Mouse (Mus musculus): ENCODE measurements at regions not wholly inside any gene's neighbourhood (a gene's known extent, or its start where the extent isn't known, plus 50 kb on each side); places are given as distances from the start of the nearest gene placed in this dataset.

GRCm38 (mm10) chr17:16798316-16798715, 265.6 kb upstream of the Zfp960 start (continued):
- TF ChIP-seq GABPA (IDR thresholded peaks at IDR 0.05; ENCODE audit: low read depth, low read length), result no peak

GRCm38 (mm10) chr17:16804986-16805385, 258.9 kb upstream of the Zfp960 start:
- H3K4me1 ChIP-seq (ENCODE audit: control insufficient read depth in 1 of 2, insufficient read depth in 2 of 2, low read length in 2 of 2), result peaks cover 0 to 4% of the 10 kb centered on the region in 2 experiments; a peak in 2 of 4 replicates
- DNase-seq (ENCODE audit: low read depth, low spot score), result peak; percentile 82
- peaks cover 0 to 13% of the 10 kb centered on the region in 2 experiments; a peak in 2 of 4 replicates for H3K36me3 ChIP-seq (ENCODE audit: control insufficient read depth in 1 of 2, insufficient read depth in 2 of 2, low read length in 2 of 2)
- no peaks in the 10 kb centered on the region for H3K9me3 ChIP-seq (replicated peaks; ENCODE audit: insufficient read depth, low read length)
- no peak for TF ChIP-seq MAFK (IDR thresholded peaks at IDR 0.05; ENCODE audit: borderline replicate concordance, low read depth, low read length)
- TF ChIP-seq ZKSCAN1 (IDR thresholded peaks at IDR 0.05; ENCODE audit: low read depth, low read length), result no peak
- TF ChIP-seq TCF12 (IDR thresholded peaks at IDR 0.05; ENCODE audit: low read depth, low read length), result peak; percentile 77; the same call in 1 of the 2 replicates
- peak; percentile 69 to 87 for TF ChIP-seq EP300 (IDR thresholded peaks at IDR 0.05; ENCODE audit: low read depth in 1 of 2, low read length in 2 of 2)
- 0 out of 2 replicates have a peak, but pooled peaks have one; percentile 30 for TF ChIP-seq TBP (IDR thresholded peaks at IDR 0.05; ENCODE audit: low read depth, low read length)
- peak; percentile 82 for TF ChIP-seq TAL1 (IDR thresholded peaks at IDR 0.05; ENCODE audit: low read length)
- 0 out of 2 replicates have a peak, but pooled peaks have one; percentile 21 for TF ChIP-seq RCOR1 (IDR thresholded peaks at IDR 0.05; ENCODE audit: low read depth, low read length)
- TF ChIP-seq GATA1 (IDR thresholded peaks at IDR 0.05; ENCODE audit: low read depth, low read length), result peak; percentile 84
- no peak for TF ChIP-seq ELF1 (IDR thresholded peaks at IDR 0.05; ENCODE audit: low read depth, low read length)
- H3K27me3 ChIP-seq (ENCODE audit: control insufficient read depth in 1 of 2, insufficient read depth in 2 of 2, low read length in 2 of 2), result no peaks in the 10 kb centered on the region
- H3K4me3 ChIP-seq (ENCODE audit: control insufficient read depth in 1 of 2, insufficient read depth in 1 of 2, low read depth in 2 of 2, low read length in 2 of 2), result no peak overlapping the region
- no peaks in the 10 kb centered on the region for H3K79me2 ChIP-seq (ENCODE audit: control insufficient read depth, insufficient read depth, low read length, poor library complexity)
- H3K27ac ChIP-seq (ENCODE audit: control insufficient read depth, low read depth, low read length), result peak overlapping the region; percentile 87
- H3K9ac ChIP-seq (ENCODE audit: control insufficient read depth, low read depth, low read length, poor library complexity, severe bottlenecking), result no peak overlapping the region

DNA sequence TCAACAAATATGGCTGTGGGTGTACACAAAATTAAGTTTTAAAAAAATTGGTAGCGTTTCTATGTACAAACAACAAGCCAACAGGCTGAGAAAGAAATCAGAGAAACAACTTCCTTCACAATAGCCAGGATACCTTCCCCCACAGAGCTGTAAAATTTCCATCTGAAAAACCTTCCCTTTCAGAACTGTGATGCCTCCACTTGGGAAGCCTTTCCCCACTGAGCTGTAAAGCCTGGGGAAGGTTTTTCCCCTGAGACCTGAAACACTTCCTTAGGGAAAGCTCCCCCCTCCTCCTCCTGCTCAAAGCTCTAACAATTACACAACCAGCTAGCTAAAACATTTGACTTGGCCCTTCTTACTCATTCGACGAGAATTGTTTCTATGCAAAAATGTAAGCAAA, 245.5 kb upstream of the Zfp960 start:
- TF ChIP-seq BHLHE40 (IDR thresholded peaks at IDR 0.05; ENCODE audit: borderline replicate concordance, low read depth, low read length) (no peak), CHD2 (IDR thresholded peaks at IDR 0.05; ENCODE audit: low read length) (no peak), CTCF (IDR thresholded peaks at IDR 0.05 in 2 of 3, conservative IDR thresholded peaks at IDR 0.05 in 1 of 3; ENCODE audit: control insufficient read depth in 1 of 3, insufficient read depth in 1 of 3, low read depth in 2 of 3, low read length in 3 of 3, poor library complexity in 1 of 3, severe bottlenecking in 1 of 3) (no peak), KAT2A (conservative IDR thresholded peaks at IDR 0.05; ENCODE audit: low read depth, low read length) (no peak), GATA1 (IDR thresholded peaks at IDR 0.05; ENCODE audit: low read depth, low read length) (no peak), MYC (IDR thresholded peaks at IDR 0.05; ENCODE audit: low read depth, low read length) (no peak), ZMIZ1 (IDR thresholded peaks at IDR 0.05; ENCODE audit: low read depth, low read length) (no peak), RCOR1 (IDR thresholded peaks at IDR 0.05; ENCODE audit: low read depth, low read length) (no peak), POLR2A (IDR thresholded peaks at IDR 0.05; ENCODE audit: control insufficient read depth in 1 of 2, insufficient read depth in 1 of 2, low read depth in 1 of 2, low read length in 2 of 2, poor library complexity in 1 of 2) (no peak), MAX (IDR thresholded peaks at IDR 0.05; ENCODE audit: low read length) (no peak), EP300 (IDR thresholded peaks at IDR 0.05; ENCODE audit: low read depth in 1 of 2, low read length in 2 of 2) (no peak), MXI1 (IDR thresholded peaks at IDR 0.05; ENCODE audit: low read depth, low read length) (no peak), TBP (IDR thresholded peaks at IDR 0.05; ENCODE audit: low read depth, low read length) (no peak), NELFE (IDR thresholded peaks at IDR 0.05; ENCODE audit: low read depth, low read length) (no peak), TAL1 (IDR thresholded peaks at IDR 0.05; ENCODE audit: low read length) (no peak), SIN3A (IDR thresholded peaks at IDR 0.05; ENCODE audit: low read length) (no peak), SMC3 (IDR thresholded peaks at IDR 0.05; ENCODE audit: low read depth, low read length) (no peak), RAD21 (IDR thresholded peaks at IDR 0.05; ENCODE audit: low read depth, low read length) (no peak), E2F4 (IDR thresholded peaks at IDR 0.05; ENCODE audit: borderline replicate concordance, low read depth, low read length) (no peak)
- DNase-seq (ENCODE audit: low read depth, low spot score), result no peak
- no peaks in the 10 kb centered on the region for H3K9me3 ChIP-seq (replicated peaks; ENCODE audit: insufficient read depth, low read length)

More for the DNA sequence above, 245.5 kb upstream of the Zfp960 start:
- no peak overlapping the region for H3K27ac ChIP-seq (ENCODE audit: control insufficient read depth, low read depth, low read length)
- no peak overlapping the region for H3K9ac ChIP-seq (ENCODE audit: control insufficient read depth, low read depth, low read length, poor library complexity, severe bottlenecking)
- H3K79me2 ChIP-seq (ENCODE audit: control insufficient read depth, insufficient read depth, low read length, poor library complexity), result no peaks in the 10 kb centered on the region
- H3K4me1 ChIP-seq (ENCODE audit: control insufficient read depth in 1 of 2, insufficient read depth in 2 of 2, low read length in 2 of 2), result no peaks in the 10 kb centered on the region
- H3K36me3 ChIP-seq (ENCODE audit: control insufficient read depth in 1 of 2, insufficient read depth in 2 of 2, low read length in 2 of 2), result no peaks in the 10 kb centered on the region
- no peaks in the 10 kb centered on the region for H3K27me3 ChIP-seq (ENCODE audit: control insufficient read depth in 1 of 2, insufficient read depth in 2 of 2, low read length in 2 of 2)
- no peak overlapping the region for H3K4me3 ChIP-seq (ENCODE audit: control insufficient read depth in 1 of 2, insufficient read depth in 1 of 2, low read depth in 2 of 2, low read length in 2 of 2)

Data from MEL (cell line).